Mouse (Mus musculus) liver, embryonic 16.5 days (tissue): ENCODE data around the gene Nampt. TPM values are rescaled to one million over a fixed set of nuclear protein-coding genes. Genes with fewer than 3 reads are reported as not detected.
A peak's percentile ranks its signal among the peaks of the same experiment; 100 is the strongest.

Experiments used
- ATAC-seq: fragments of 200-750 bp; cut with Nextera tagmentation; 2 replicates; pipeline ENCODE4 v1.8.0; 2017; ENCODE audit warnings: low read depth, mild to moderate bottlenecking, moderate number of reproducible peaks, moderate library complexity
- H3K27ac ChIP-seq: fragments of 300-500 bp; sonication (generic); 2 replicates; pipeline ENCODE4 v1.5.1; 2014; ENCODE audit warnings: mild to moderate bottlenecking, low read length
- H3K27me3 ChIP-seq: fragments of 300-500 bp; sonication (generic); 2 replicates; pipeline ENCODE4 v1.6.1; 2014; ENCODE audit warnings: low read depth, low read length, mixed read lengths; ENCODE audit not compliant: control insufficient read depth, insufficient read depth
- H3K36me3 ChIP-seq: fragments of 300-500 bp; sonication (generic); 2 replicates; pipeline ENCODE4 v1.6.1; 2014; ENCODE audit warnings: mild to moderate bottlenecking; ENCODE audit not compliant: control insufficient read depth, insufficient read depth
- H3K4me1 ChIP-seq: fragments of 300-500 bp; sonication (generic); 2 replicates; pipeline ENCODE4 v1.6.1; 2014; ENCODE audit warnings: low read depth, low read length, mixed read lengths; ENCODE audit not compliant: control insufficient read depth
- H3K4me2 ChIP-seq: fragments of 300-500 bp; sonication (generic); 2 replicates; pipeline ENCODE4 v1.6.1; 2014; ENCODE audit warnings: low read depth, low read length, mixed read lengths
- H3K4me3 ChIP-seq: fragments of 300-500 bp; sonication (generic); 2 replicates; pipeline ENCODE4 v1.5.1; 2014; ENCODE audit warnings: low read depth, mild to moderate bottlenecking, low read length
- H3K9ac ChIP-seq: fragments of 300-500 bp; sonication (generic); 2 replicates; pipeline ENCODE4 v1.6.1; 2014; ENCODE audit warnings: low read depth, low read length
- H3K9me3 ChIP-seq: fragments of 300-500 bp; sonication (generic); replicated peaks from 2 replicates; pipeline ENCODE4 v1.6.1; 2016; ENCODE audit warnings: low read length; ENCODE audit not compliant: control insufficient read depth
- WGBS: fragments of 180-500 bp; shearing (Covaris S2); extraction: QIAGEN DNeasy Blood & Tissue Kit; methylation state at CpG from one replicate; pipeline ENCODE4 v1.1.7; 2014; ENCODE audit not compliant: insufficient replicate concordance; 5-methylcytosine and 5-hydroxymethylcytosine counted together
- polyA plus RNA-seq: library from polyadenylated mRNA; unstranded; fragments of >200 nt; fragmentation: Nextera tagmentation; extraction: Ambion mirVana; gene quantifications from 2 replicates; pipeline ENCODE4 v1.2.1, GENCODE M21; 2015

The Nampt gene
- polyA plus RNA-seq: 11.3 TPM in 2 replicates

- 12% methylated on average over 5 of the region's 5 CpGs for WGBS
- Histone ChIP-seq H3K4me3 (peak within 1 kb of the TSS; percentile 82), H3K9ac (peak within 1 kb of the TSS; percentile 86)
These were observed at the start of gene Nampt for GRCm38 (mm10) chr12:32819416-32819815. Gene Nampt (plus strand): TSS chr12:32819545.

GRCm38 (mm10) chr12:32770766-32771165 lies 48.6 kb upstream of the Nampt start:
- Histone ChIP-seq H3K27ac (no peak overlapping the region), H3K36me3 (no peaks in the 10 kb centered on the region), H3K9me3 (no peaks in the 10 kb centered on the region), H3K4me3 (no peak overlapping the region), H3K9ac (no peak overlapping the region), H3K27me3 (no peaks in the 10 kb centered on the region), H3K4me1 (no peaks in the 10 kb centered on the region), H3K4me2 (no peak overlapping the region)
- ATAC-seq: no peak
- 59% methylated on average over 4 of the region's 4 CpGs for WGBS

More at GRCm38 (mm10) chr12:32819416-32819815, at the start of gene Nampt:
- Histone ChIP-seq H3K27ac (peak within 1 kb of the TSS; percentile 91), H3K4me2 (peak within 1 kb of the TSS; percentile 93), H3K36me3 (no peaks in the 10 kb centered on the region), H3K27me3 (no peaks in the 10 kb centered on the region), H3K4me1 (peaks cover 3% of the 10 kb centered on the region; the same call in 1 of the 2 replicates), H3K9me3 (no peaks in the 10 kb centered on the region)
- ATAC-seq: no peak

GRCm38 (mm10) chr12:32774592-32774991 lies 44.8 kb upstream of the Nampt start:
- no peaks in the 10 kb centered on the region for H3K27me3 ChIP-seq
- H3K4me2 ChIP-seq: no peak overlapping the region
- no peaks in the 10 kb centered on the region for H3K36me3 ChIP-seq
- no peaks in the 10 kb centered on the region for H3K4me1 ChIP-seq
- H3K27ac ChIP-seq: no peak overlapping the region
- 55% methylated on average over 5 of the region's 5 CpGs for WGBS
- ATAC-seq: no peak
- no peak overlapping the region for H3K4me3 ChIP-seq
- no peaks in the 10 kb centered on the region for H3K9me3 ChIP-seq
- H3K9ac ChIP-seq: no peak overlapping the region

- WGBS: 54% methylated on average over 3 of the region's 3 CpGs
- no peak overlapping the region for H3K4me2 ChIP-seq
- no peaks in the 10 kb centered on the region for H3K36me3 ChIP-seq
- no peak overlapping the region for H3K4me3 ChIP-seq
- no peaks in the 10 kb centered on the region for H3K4me1 ChIP-seq
- no peak overlapping the region for H3K27ac ChIP-seq
- H3K27me3 ChIP-seq: no peaks in the 10 kb centered on the region
- H3K9me3 ChIP-seq: no peaks in the 10 kb centered on the region
- no peak for ATAC-seq
- no peak overlapping the region for H3K9ac ChIP-seq
These were observed 30.3 kb upstream of the Nampt start for GRCm38 (mm10) chr12:32789092-32789491.

GRCm38 (mm10) chr12:32795765-32796471 lies 23.4 kb upstream of the Nampt start:
- no peak overlapping the region for H3K4me3 ChIP-seq
- H3K27ac ChIP-seq: no peak overlapping the region
- H3K4me2 ChIP-seq: no peak overlapping the region
- no peaks in the 10 kb centered on the region for H3K36me3 ChIP-seq
- H3K4me1 ChIP-seq: no peaks in the 10 kb centered on the region
- H3K27me3 ChIP-seq: no peaks in the 10 kb centered on the region
- H3K9me3 ChIP-seq: no peaks in the 10 kb centered on the region
- no peak for ATAC-seq
- no peak overlapping the region for H3K9ac ChIP-seq
- WGBS: 37% methylated on average over 8 of the region's 8 CpGs

- Histone ChIP-seq H3K4me2 (no peak overlapping the region), H3K9ac (no peak overlapping the region)
- whole genome bisulfite sequencing: 59% methylated on average over 3 of the region's 3 CpGs
These were observed 21.9 kb upstream of the Nampt start for GRCm38 (mm10) chr12:32797438-32797837.

GRCm38 (mm10) chr12:32801078-32801477 lies 18.3 kb upstream of the Nampt start:
- no peak overlapping the region for H3K4me3 ChIP-seq
- H3K27me3 ChIP-seq: no peaks in the 10 kb centered on the region
- no peak overlapping the region for H3K27ac ChIP-seq
- no peaks in the 10 kb centered on the region for H3K36me3 ChIP-seq
- WGBS: 52% methylated on average over 7 of the region's 7 CpGs
- no peaks in the 10 kb centered on the region for H3K4me1 ChIP-seq
- H3K9ac ChIP-seq: no peak overlapping the region
- ATAC-seq: no peak
- H3K9me3 ChIP-seq: no peaks in the 10 kb centered on the region
- no peak overlapping the region for H3K4me2 ChIP-seq

More at GRCm38 (mm10) chr12:32797438-32797837, 21.9 kb upstream of the Nampt start:
- Histone ChIP-seq H3K4me3 (no peak overlapping the region), H3K36me3 (no peaks in the 10 kb centered on the region), H3K9me3 (no peaks in the 10 kb centered on the region), H3K27ac (no peak overlapping the region), H3K4me1 (no peaks in the 10 kb centered on the region), H3K27me3 (no peaks in the 10 kb centered on the region)
- no peak for ATAC-seq

GRCm38 (mm10) chr12:32805559-32805958 lies 13.8 kb upstream of the Nampt start:
- WGBS: 36% methylated on average over 1 of the region's 1 CpGs
- H3K4me2 ChIP-seq: no peak overlapping the region
- H3K27me3 ChIP-seq: no peaks in the 10 kb centered on the region

GRCm38 (mm10) chr12:32819823-32820605 lies 669 bp downstream of the Nampt start:
- ATAC-seq: peak; percentile 95
- H3K27ac ChIP-seq: peak overlapping the region; percentile 91
- H3K9me3 ChIP-seq: no peaks in the 10 kb centered on the region
- peaks cover 3% of the 10 kb centered on the region; the same call in 1 of the 2 replicates for H3K4me1 ChIP-seq
- H3K4me2 ChIP-seq: peak overlapping the region; percentile 93
- H3K27me3 ChIP-seq: no peaks in the 10 kb centered on the region
- no peaks in the 10 kb centered on the region for H3K36me3 ChIP-seq
- peak overlapping the region; percentile 86 for H3K9ac ChIP-seq
- peak overlapping the region; percentile 82 for H3K4me3 ChIP-seq
- under 1% methylated on average over 77 of the region's 80 CpGs for WGBS

More at GRCm38 (mm10) chr12:32805559-32805958, 13.8 kb upstream of the Nampt start:
- Histone ChIP-seq H3K9ac (no peak overlapping the region), H3K27ac (no peak overlapping the region), H3K4me1 (no peaks in the 10 kb centered on the region), H3K36me3 (no peaks in the 10 kb centered on the region), H3K4me3 (no peak overlapping the region), H3K9me3 (no peaks in the 10 kb centered on the region)
- ATAC-seq: no peak
